Mouse (Mus musculus) brain, embryonic 14.5 days (tissue): ENCODE data around the gene Slc39a11.

Source experiments
- CTCF ChIP-seq: fragments of 200-500 bp; IDR thresholded peaks from 2 replicates; pipeline ENCODE4 v1.5.1; 2012; ENCODE audit warnings: inconsistent platforms, mild to moderate bottlenecking, moderate library complexity, borderline replicate concordance; ENCODE audit not compliant: insufficient read depth, insufficient read length; ENCODE audit errors: extremely low read depth
- POLR2A ChIP-seq: fragments of 200-500 bp; IDR thresholded peaks from 2 replicates; pipeline ENCODE4 v1.6.1; 2012; ENCODE audit warnings: mild to moderate bottlenecking, inconsistent platforms, borderline replicate concordance; ENCODE audit not compliant: poor library complexity, insufficient read depth, insufficient read length, severe bottlenecking; ENCODE audit errors: extremely low read depth

- no peak for TF ChIP-seq POLR2A
- no peak for TF ChIP-seq CTCF
These were observed 286.1 kb downstream of the Slc39a11 start for GRCm38 (mm10) chr11:113363739-113364138.
